ENCODE assay signal across 14 mouse cellular contexts in genomic region chr6:139780028-139780427, GRCm38 (mm10).
DNase-seq lines count a peak whose midpoint lies in the region; ATAC-seq and TF ChIP-seq lines count a peak whose summit lies in the region.
"Had no signal": no experiment of that assay in that cellular context is flagged by ENCODE, and none has a peak within 500 bp of the region (broad histone marks: within the 10 kb centered on the region; RNA-seq: fewer than 3 reads in every experiment).

No protein-coding gene starts in this region.

- in situ Hi-C loops in ES-E14 (cut with MboI; ENCODE audit: low sequenced_read_pairs in 2 of 2, unreplicated experiment in 2 of 2): no loop called here

- no peak overlapping the region for H3K27ac ChIP-seq in gastrocnemius, adult 2 months
- H3K27ac ChIP-seq in limb, embryonic 11.5 days (replicated peaks; ENCODE audit: low read depth, low read length): no peak overlapping the region
- H3K27ac ChIP-seq in limb, embryonic 10.5 days: no peak overlapping the region
- H3K27ac ChIP-seq in ES-E14 (ENCODE audit: insufficient read depth, low read depth, low read length, poor library complexity, severe bottlenecking): no peak overlapping the region
- H3K27ac ChIP-seq: hindbrain, embryonic 12.5 days; limb, embryonic 13.5 days; stomach, embryonic 15.5 days had no signal

- TF ChIP-seq CTCF in gastrocnemius, adult 2 months (IDR thresholded peaks at IDR 0.05): peak; percentile 36

- H3K9ac ChIP-seq in limb, embryonic 11.5 days (ENCODE audit: low read length): no peak overlapping the region
- no peak overlapping the region for H3K9ac ChIP-seq in ES-E14 (ENCODE audit: insufficient read depth, low read depth, low read length, poor library complexity, severe bottlenecking)
- H3K9ac ChIP-seq: hindbrain, embryonic 12.5 days; limb, embryonic 13.5 days; stomach, embryonic 15.5 days had no signal

- H3K4me2 ChIP-seq in limb, embryonic 11.5 days (ENCODE audit: low read depth, severe bottlenecking): no peak overlapping the region
- H3K4me2 ChIP-seq: hindbrain, embryonic 12.5 days; limb, embryonic 13.5 days; stomach, embryonic 15.5 days had no signal

- 79% methylated on average over 2 of the region's 2 CpGs for WGBS in limb, embryonic 11.5 days
- 78% methylated on average over 2 of the region's 2 CpGs for WGBS in limb, embryonic 10.5 days

- H3K27me3 ChIP-seq in limb, embryonic 11.5 days (ENCODE audit: control insufficient read depth, insufficient read depth, low read length): no peaks in the 10 kb centered on the region
- no peaks in the 10 kb centered on the region for H3K27me3 ChIP-seq in limb, embryonic 10.5 days (ENCODE audit: low read depth, poor library complexity, severe bottlenecking)
- H3K27me3 ChIP-seq: hindbrain, embryonic 12.5 days; limb, embryonic 13.5 days; stomach, embryonic 15.5 days had no signal

- H3K4me1 ChIP-seq in limb, embryonic 11.5 days (ENCODE audit: control insufficient read depth, insufficient read depth, low read length): no peaks in the 10 kb centered on the region
- H3K4me1 ChIP-seq in limb, embryonic 10.5 days: peaks cover 9% of the 10 kb centered on the region
- no peaks in the 10 kb centered on the region for H3K4me1 ChIP-seq in ES-E14 (ENCODE audit: control insufficient read depth in 2 of 2, insufficient read depth in 2 of 2, low read length in 2 of 2, poor library complexity in 1 of 2)
- H3K4me1 ChIP-seq: hindbrain, embryonic 12.5 days; limb, embryonic 13.5 days; stomach, embryonic 15.5 days had no signal

- no peak for DNase-seq in gastrocnemius, adult 2 months
- no peak for DNase-seq in gastrocnemius, postnatal 10 days
- DNase-seq in limb, embryonic 11.5 days (ENCODE audit: low spot score): peak; percentile 33
- no peak for DNase-seq in limb, embryonic 10.5 days (ENCODE audit: low spot score)
- DNase-seq in ES-E14 (ENCODE audit: low read depth, low spot score): peak; percentile 45
- peak; percentile 42 for DNase-seq in brain, adult 2 months (ENCODE audit: low read depth, low spot score)
- DNase-seq in ovary, postnatal 14 days (ENCODE audit: low spot score): no peak
- no peak for DNase-seq in spleen, postnatal 36 days (ENCODE audit: low spot score in 2 of 2)
- DNase-seq: cerebellum, adult 18-20 months; layer of hippocampus, adult 9-11 months had no signal

- H3K36me3 ChIP-seq in limb, embryonic 11.5 days (ENCODE audit: control insufficient read depth, insufficient read depth, low read length): no peaks in the 10 kb centered on the region
- H3K36me3 ChIP-seq in limb, embryonic 10.5 days: no peaks in the 10 kb centered on the region
- H3K36me3 ChIP-seq in ES-E14 (ENCODE audit: control insufficient read depth, insufficient read depth, low read length, poor library complexity, severe bottlenecking): no peaks in the 10 kb centered on the region
- H3K36me3 ChIP-seq: hindbrain, embryonic 12.5 days; limb, embryonic 13.5 days; stomach, embryonic 15.5 days had no signal

- H3K4me3 ChIP-seq in gastrocnemius, adult 2 months: no peak overlapping the region
- H3K4me3 ChIP-seq in limb, embryonic 11.5 days (ENCODE audit: low read depth, low read length): no peak overlapping the region
- no peak overlapping the region for H3K4me3 ChIP-seq in limb, embryonic 10.5 days
- H3K4me3 ChIP-seq in ES-E14 (ENCODE audit: insufficient read depth in 1 of 2, low read depth in 1 of 2, low read length in 2 of 2, poor library complexity in 1 of 2, severe bottlenecking in 1 of 2): no peak overlapping the region
- H3K4me3 ChIP-seq: hindbrain, embryonic 12.5 days; limb, embryonic 13.5 days; myocyte; stomach, embryonic 15.5 days had no signal

- H3K9me3 ChIP-seq in limb, embryonic 11.5 days (ENCODE audit: control insufficient read depth, low read length): no peaks in the 10 kb centered on the region
- H3K9me3 ChIP-seq in limb, embryonic 10.5 days (replicated peaks): no peaks in the 10 kb centered on the region
- no peaks in the 10 kb centered on the region for H3K9me3 ChIP-seq in ES-E14 (ENCODE audit: control insufficient read depth, insufficient read depth, low read depth, low read length)
- H3K9me3 ChIP-seq: hindbrain, embryonic 12.5 days; limb, embryonic 13.5 days; stomach, embryonic 15.5 days had no signal

- intact Hi-C loops in gastrocnemius, adult 2 months (cut with DNase I): no loop called here

- ATAC-seq in limb, embryonic 11.5 days (ENCODE audit: insufficient number of reproducible peaks, low FRiP score, low TSS enrichment, low read depth): no peak

TF ChIP-seq in ES-E14, 5 proteins besides CTCF, POLR2A, EP300 and RAD21:
- TF ChIP-seq ZNF384 (IDR thresholded peaks at IDR 0.05; ENCODE audit: low read depth, low read length): no peak
- no peak for TF ChIP-seq MAFK (IDR thresholded peaks at IDR 0.05; ENCODE audit: insufficient read depth, low read depth, low read length)
- no peak for TF ChIP-seq HCFC1 (IDR thresholded peaks at IDR 0.05; ENCODE audit: borderline replicate concordance, insufficient read depth, low read length)
- TF ChIP-seq CHD2 (IDR thresholded peaks at IDR 0.05; ENCODE audit: low read depth, low read length): no peak
- TF ChIP-seq ZC3H11A (IDR thresholded peaks at IDR 0.05; ENCODE audit: borderline replicate concordance, low read depth, low read length): peak; percentile 9; the same call in 1 of the 2 replicates

Comparison
In these comparisons a context has a peak if more than half of its experiments do, and no peak if none do; other contexts are left out.
1. DNase-seq: peak in limb, embryonic 11.5 days (single experiment), ES-E14 (single experiment) and brain, adult 2 months (single experiment); none in gastrocnemius, adult 2 months (single experiment), gastrocnemius, postnatal 10 days (single experiment), limb, embryonic 10.5 days (single experiment), ovary, postnatal 14 days (single experiment) and spleen, postnatal 36 days (0 of 2).